Mouse (Mus musculus): ENCODE data around the gene Sde2.

Gene Sde2

DNA sequence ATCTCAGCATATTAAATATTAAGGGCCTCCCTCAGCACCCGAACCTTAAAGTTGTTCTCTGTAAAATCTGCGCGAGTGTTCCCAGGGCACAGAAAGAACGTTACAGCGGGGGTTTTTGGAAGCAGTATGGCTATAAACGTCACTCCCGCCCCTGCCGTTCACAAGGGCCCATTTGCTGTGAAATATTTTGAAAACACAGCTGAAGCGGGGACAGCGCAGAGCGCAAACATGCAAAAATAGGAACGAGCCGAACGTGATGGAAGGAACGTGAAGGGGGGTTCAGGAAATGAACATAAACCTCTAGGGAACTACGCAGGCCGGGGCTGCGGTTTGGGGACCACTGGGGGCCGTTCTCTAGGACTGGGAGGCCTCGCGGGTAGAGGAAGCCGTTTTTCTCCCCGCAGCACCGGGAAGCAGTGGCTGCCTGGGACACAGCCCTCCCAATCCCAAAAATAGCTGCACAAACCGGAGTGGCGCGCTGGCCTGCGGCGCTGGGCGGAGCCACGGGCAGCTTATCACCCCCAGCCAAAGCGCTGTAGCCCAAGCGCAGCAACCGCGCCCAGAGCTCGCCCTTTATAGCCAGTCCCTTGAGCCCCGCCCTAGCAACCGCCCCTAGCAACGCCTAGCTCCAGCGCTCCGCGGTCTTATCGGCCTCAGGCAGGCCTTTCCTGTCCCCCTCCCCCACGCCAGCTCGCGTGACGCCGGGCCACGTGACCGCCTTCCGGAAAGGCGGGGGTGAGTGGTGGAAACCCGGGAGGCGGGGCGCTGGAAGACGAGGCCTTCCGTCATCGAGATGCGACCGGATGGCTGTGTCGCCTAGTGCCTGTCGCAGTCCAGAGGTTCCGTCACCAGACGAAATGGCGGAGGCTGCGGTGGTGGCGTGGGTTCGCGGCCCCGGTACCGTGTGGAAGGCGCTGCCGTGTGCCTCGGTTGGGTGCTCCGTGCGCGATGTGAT lies at the start of gene Sde2:
Gene Sde2, plus strand, starts transcription at position 812 of the 955 bp plus-strand sequence.
- DNase-seq = peak; percentile 100

DNA sequence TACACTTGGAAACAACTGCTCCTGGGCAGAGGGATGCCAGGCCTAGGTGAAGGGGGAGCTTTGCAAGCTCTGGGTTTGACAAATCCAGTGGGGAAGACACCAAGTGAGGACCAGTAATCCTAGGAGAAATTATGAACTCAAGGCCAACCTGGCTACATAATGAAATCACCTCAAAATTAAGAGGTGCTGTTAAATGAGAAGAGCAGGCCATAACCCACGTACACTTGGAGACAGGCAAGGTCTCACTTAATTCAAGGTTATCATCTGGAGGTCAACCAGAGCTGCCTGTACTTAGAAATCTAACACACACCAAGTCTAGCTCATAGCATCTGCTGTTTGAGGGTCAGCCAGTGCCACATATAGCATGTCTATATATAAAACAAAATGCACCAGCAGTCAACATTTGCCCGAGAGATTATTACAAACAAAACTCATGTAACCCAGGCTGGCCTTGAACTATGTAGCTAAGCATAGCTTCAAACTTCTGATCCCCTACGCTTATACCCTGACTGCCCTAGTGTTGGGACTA lies 49.4 kb upstream of the Sde2 start:
- DNase-seq = no peak

DNA sequence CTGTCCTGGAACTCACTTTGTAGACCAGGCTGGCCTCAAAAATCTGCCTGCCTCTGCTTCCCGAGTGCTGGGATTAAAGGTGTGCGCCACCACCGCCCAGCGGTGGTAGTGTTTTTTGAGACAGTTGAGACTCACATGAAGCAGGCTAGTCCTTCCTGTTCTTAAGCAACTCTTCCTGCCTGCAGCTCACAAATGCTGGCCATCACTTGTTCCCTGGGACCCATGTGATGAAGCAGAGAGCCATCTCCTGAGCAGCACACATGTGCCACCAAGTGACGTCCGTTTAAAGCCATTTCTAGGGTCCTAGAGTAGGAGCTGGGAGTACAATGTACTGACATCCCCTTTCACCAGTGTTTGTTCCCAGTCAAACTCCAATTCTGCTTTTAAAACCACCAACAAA lies 47.0 kb upstream of the Sde2 start:
- no peak for DNase-seq

DNA sequence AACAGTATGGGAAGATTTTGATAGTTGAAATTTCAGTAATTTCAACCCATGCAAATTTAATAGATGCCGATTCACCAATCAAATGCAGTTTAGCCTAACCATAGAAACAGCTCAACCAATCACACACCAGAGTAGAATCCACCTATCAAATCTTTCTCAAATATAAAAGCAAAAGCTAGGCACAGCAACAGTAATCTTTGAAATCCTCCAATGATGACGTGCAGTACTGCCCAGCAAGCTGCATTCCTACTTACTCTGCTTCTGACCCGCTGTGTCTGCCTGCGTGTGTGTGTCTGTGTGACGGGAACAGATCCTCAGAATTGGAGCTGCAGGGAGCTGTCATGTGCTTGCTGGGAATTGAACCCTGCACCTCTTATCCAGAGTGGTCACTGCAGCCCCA lies 42.1 kb upstream of the Sde2 start:
- no peak for DNase-seq

DNA sequence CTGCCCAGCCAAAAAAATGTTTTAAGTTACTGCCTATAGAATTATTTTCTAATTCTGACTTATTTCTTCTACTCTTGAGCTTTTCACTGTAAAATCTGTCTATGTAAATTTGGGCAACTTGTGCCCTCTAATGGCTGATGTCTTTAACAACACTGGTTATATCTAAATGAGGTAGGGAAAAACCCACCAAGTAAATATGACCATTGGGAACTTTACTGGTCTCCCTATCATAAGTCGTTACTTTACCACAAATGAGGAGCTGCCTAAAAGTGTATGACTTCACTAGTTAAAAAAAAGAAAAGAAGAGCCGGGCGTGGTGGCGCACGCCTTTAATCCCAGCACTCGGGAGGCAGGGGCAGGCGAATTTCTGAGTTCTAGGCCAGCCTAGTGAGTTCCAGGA lies 40.0 kb upstream of the Sde2 start:
- DNase-seq = no peak

DNA sequence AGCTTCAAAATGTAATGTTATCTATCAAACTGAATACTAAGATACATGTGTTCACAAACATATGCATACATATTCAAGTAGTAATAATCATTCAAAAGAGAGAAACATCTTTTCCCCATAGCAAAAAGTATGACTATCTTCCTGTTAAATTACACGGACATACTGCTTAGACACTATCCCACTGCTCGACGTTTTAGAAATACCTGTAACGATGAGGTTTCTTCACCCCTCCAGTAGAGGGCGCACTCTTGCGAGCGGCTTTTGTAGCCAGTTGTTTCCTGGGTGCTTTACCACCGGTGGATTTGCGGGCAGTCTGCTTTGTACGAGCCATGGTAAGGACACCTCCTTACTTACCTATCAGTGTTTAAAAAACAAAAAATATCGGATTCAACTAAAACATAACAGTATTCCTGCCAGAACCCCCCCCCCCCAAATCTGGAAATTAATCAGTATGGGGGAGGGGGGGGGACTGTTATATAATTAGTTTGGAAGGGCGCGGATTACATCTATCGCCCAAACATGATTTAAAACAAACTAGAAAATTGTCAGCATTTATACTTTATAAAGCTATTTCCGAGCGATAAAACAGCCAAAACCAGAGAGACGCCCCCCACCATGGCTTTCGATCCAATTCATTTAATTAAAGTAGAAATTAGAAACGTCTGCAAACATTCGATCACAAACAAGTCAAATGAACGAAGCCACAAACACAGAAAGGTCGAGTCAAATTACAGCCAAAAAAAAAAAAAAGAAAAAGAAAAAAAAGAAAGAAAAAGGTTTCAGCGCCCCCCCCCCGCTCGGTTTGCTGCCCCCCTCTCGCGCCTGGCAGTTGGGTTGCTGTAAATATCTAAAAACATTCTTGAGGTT lies 39.1 kb upstream of the Sde2 start:
- DNase-seq = no peak

DNA sequence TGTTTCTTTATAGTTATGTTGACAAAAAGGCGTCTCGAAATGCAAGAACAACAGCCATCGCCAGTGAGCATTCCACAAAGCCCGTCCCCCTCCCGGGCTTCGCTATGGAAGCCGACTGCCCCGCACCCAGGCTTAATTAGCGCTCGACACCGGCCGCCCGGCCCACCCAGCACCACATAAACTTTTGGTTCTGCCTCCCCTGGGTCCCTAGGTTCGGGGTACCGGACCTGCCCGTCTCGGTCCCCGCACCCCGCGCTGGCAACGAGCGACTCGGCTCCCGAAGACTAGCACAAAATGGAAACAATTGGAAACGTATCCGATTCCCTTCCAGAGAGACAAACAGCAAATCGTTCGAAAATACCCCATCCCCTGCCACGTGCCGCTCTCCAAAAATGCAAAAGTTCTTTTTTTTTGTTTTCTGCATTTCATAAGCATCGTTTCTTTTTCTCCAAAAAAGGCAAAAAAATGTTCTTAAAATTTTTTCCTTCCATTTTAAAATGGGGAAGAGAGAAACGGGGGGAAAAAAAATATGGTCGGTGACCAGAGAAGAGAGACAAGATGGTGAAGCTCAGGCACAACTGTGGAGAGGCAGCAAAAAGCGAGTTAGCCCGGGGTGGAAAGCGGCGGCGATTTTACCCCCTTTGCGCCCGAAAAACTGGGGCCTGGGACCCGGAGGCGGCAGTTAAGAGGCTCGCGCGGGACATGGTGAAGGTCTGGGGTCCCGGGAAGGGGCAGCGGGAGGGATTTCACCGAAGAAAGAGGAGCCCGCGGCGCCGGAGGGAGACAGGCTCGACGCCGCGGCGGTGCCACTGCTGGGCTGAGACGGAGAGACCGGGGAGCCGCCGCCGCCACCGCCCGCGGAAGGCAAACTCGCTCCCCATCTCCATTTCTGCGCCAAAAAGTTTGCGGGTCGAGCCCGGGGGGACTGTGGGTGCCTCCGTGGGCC lies 38.2 kb upstream of the Sde2 start:
- peak; percentile 32 for DNase-seq

DNA sequence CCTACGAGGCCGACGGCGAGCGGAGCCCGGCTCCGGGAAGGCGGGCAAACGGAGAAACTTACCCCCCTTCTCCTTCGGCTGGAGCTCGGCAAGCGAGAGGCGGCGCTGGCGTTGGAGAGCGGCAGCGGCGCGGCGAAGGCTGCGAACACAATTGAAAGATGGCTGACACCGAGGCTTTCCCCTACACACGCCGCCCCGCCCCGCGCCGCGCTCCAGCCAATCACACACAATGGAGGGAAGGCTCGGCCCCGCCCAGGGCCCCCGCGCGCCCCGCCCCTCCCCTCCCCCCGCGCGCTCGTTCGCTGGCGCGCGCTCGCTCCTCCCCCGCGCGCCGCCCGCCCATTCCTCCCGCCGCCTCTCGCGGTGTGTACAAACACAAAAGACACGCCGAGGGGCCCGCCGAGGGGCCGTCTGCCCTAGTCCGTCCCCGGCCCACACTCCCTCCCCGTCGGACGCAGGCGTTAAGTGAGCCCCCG lies 37.5 kb upstream of the Sde2 start:
- DNase-seq = peak; percentile 95

DNA sequence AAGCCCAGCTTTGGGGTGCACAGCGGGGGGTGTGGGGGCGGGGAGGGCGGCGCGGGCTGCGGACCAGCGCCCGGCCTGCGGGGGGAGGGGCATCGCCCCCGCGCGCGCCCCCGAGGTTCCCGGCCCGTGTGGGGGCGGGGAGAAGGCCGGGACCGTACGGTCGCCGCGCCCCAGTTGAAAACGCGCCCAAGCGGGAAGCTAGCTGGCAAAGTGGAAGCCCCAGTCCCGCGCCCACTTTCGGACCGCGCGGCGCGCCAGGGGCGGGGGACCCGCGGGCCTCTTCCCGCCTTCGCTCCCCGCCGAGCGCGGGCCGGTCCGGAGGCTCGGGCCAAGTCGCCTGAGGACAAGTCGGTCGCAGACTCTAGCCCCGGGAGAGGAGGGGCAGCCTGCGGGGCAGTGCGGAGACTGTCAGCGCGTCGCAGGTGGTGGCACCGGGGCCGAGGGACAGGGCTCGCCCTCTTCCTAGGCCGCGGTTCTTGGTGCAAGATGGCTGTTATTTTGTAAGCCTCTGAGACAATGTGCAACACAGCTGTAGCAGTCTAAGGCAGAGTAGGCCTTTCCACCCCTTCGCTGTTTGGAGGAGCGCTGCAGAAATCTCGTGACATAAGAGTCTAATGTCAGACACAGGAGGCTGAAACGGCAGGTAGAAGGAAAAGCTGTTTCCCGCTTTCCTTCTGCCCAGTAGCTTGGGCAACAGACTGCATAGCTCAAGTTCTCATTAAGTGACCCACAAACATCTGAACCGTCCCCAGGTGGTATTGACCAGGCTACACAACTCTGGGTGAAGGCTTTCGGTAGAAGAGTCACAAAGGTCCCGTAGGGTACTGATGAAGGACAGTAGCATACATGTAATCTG lies 36.8 kb upstream of the Sde2 start, which contains the start of gene H3f3a:
Gene H3f3a, minus strand, starts transcription at position 59 of the 856 bp plus-strand sequence.
- DNase-seq = no peak

DNA sequence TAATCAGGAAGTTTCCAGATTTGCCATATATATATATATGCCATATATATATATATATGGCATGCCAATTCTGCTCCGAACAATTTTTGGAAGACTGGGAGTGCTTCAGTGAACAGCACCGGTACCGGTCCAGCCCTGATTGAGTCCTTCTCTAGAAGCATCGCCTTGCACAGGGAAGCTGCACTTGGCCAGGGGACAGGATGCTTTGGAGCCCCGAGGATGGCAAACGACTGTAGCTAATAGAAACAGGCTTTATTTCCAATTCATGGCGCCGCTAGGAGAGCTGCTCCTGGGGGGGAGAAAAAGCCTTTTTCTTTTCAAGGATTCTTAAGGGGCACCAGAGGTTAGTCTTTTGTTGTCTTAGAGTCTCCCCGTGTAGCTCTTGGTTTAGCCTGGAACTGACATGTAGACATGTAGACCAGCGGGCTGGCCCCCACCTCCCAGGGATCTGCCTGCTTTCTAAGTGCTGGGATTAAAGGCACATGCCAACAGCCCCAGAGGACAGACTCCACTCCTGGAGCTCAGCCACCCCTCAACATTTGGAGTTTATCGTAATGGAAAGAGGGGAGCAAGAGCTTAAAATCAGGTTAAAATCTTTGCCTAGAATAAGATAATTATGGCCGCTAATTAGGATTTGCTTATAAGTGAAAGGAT lies 35.4 kb upstream of the Sde2 start:
- DNase-seq = no peak

DNA sequence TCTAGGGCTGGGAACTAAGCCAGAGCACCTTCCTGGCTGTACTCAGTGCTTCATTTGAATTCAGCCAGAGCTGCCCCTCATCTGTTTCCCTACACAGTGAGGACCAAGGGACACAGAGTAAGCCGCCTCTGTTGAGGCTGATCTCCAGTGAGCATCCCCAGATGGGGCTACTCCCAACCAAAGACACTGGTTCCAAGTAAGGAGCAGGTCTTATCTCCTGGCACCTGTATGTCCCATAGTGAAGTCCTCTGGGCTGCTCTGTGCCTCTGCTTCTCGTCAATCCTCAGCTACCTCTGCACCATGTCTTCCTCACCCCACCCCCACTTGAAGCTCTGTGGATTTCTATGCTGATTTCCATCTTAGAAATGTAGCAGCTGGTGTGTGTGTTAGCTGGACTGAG lies 32.9 kb upstream of the Sde2 start:
- no peak for DNase-seq

DNA sequence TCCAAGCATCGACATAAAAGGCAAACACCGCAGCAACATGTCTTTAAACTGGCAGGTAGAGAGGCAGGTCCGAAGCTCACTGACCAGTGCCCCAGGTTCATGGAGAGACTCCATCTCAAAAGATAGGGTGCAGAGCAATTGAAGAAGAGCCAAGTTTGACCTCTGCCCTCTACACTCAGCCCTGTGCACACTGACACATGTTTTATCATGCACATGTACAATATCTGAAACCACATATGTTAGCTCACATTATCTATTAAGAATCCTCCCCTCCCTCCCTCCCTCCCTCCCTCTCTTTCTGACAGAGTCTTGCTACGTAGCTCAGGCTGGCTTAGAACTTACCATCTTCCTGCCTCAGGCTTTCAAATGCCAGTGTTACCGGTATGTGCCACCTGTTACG lies 29.8 kb upstream of the Sde2 start:
- no peak for DNase-seq

DNA sequence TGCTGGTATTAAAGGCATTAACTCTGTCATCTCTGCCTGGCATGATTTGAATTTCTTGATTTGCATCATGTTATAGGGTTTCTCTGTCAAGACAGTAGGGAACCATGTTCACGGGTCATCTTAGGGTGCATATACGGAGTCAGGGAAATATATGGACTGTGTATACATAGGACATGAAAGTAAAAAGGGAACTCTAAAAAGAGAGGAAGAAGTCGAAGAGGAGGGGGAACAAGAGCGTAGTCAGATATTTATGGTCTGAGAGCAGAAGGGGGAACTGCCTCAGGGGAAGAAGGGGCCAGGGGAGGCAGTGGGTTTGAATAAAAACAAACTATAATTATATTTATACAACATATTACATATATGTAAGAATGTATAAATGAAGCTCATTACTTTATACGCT lies 28.7 kb upstream of the Sde2 start:
- no peak for DNase-seq

DNA sequence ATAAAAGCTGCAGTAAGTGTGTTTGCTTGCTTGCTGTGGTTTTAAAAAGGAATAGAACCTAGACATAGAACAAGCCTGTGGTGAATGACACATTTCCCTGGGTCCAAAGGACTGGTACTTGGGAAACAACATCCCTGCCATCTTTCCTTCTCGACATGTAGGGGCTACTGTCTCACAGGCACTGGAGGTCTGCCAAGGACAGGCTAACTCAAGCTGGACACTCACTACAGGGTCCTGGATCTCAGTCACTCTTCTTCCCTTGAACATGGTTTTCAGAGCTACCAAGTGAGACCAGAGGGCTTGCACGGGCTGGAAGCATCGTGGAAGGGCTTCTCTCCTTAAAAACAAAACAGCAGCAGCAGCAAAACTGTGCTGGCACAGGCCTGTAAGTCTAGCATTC lies 27.2 kb upstream of the Sde2 start:
- DNase-seq = no peak

DNA sequence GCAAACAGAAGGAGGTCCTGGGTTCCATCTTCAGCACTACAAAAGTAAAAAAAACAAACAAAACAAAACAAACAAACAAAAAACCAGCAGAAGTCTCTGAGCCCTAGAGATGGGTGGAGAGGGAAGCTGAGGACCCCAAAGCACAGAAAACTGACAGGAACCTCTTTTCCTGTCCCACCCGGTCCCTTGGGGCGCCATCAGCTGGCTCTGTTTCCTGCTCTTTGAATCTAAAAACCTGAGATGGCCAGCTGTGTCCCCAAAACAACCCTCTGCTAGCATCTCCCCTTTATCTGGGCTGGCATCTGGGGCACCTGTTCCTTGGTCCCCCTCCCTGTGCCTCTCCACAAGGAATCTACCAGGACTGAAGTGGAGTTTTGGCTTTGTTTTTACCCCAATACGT lies 26.2 kb upstream of the Sde2 start:
- DNase-seq = no peak

DNA sequence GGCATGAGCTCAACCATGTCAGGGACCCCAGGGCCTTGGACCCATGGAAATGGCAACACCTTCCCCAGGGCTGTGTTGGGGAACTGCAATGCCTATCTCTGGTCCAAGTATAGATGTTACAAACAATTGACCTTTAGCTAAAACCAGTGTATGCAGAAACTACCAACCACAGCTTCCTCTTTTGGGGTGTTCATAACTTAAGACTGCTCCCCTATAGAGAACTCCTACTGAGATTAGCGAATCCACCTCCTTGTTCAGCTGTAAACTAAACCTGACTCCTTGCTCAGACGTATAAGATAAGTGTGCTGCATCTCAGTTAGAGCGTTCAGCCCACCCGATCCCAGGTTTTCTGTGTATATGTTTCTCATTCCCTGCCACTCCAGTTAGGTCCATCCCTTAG lies 24.3 kb upstream of the Sde2 start:
- no peak for DNase-seq

DNA sequence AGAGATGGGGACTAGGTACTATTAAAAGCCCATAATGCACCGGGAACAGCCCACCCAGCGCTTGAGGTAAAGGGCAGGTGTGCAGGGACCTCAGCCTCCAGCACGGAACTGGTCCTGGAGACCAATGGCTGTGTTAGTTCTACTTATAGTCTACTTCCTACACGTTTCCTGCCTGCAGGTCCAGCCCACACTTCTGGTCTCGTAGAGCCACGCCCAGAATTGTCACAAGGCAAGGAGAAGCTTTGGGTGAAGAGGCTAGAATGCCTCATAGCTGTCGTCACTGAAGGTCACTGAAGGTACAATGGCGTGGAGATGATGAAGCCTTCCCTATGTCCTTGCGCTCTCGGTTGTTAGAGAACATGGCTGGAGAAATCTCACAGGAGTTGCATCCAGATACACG lies 21.2 kb upstream of the Sde2 start:
- DNase-seq = no peak

DNA sequence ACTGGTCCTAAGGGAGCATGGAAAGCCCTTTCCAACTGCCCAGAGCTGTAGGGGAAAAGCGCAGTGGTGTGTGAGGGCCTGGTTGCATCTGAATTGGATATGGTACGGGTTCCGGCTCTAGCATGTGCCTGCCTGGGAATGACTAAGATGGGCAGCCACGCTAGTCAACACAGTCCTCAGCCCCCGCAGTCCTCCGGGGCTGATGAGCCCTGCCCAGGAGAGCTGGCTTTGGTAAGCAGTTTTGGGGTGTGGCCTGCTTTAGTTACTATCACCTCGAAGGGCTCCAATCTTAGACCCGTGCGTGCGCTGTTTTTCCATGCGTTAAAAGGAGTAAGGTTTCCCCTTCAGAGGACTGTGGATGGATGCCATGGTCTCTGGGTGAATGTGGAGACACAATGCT lies 20.8 kb upstream of the Sde2 start:
- DNase-seq = no peak

DNA sequence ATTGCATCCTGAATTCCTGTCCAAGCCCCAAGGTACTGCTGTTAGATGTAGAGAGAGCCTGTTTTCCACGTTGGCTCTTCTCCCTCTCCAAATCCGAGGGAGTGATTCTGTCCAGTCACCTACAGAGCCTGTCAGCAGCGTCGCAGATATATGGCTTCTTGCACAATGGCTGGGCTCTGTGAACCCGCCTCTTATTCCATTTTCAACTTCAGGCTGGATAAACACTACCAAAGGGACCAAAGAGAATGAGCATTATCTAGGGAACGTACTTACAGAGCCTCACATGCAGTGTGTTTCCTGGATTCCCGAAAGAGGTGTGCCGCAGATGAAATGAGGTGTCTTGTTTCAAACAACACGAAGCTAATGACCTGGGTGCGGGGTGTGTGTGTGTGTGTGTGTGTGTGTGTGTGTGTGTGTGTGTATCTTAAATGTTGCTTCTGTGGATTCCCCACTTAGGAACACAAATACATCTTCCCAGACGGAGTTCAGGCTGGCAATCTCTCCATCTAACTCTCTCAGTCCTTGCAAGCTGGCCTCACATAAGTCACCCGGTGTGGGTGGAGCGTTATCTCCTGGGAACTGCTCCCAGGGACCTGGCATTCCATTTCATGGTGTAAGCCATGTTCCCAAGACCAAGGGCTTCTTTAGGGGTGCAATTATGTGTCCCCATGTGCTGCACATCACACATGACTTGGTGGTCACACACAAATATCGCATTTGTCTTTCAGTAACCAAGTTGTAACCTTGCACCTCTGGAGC lies 20.2 kb upstream of the Sde2 start:
- DNase-seq = no peak
